Comparison of ENCODE assay signal across 13 mouse cellular contexts in genomic region chr11:100720345-100720744, GRCm38 (mm10). TPM values are rescaled to one million over a fixed set of nuclear protein-coding genes. Genes with fewer than 3 reads are reported as not detected.
DNase-seq lines count a peak whose midpoint lies in the region; ATAC-seq and TF ChIP-seq lines count a peak whose summit lies in the region.
"Had no signal": no experiment of that assay in that cellular context is flagged by ENCODE, and none has a peak within 500 bp of the region (broad histone marks: within the 10 kb centered on the region; RNA-seq: fewer than 3 reads in every experiment).

No protein-coding gene starts in this region.

- DNase-seq in embryonic facial prominence, embryonic 10.5 days (ENCODE audit: low spot score), result no peak
- DNase-seq in lung, postnatal 36 days, result no peak
- DNase-seq in midbrain, postnatal 0 days (ENCODE audit: low spot score), result no peak
- DNase-seq in spleen, adult 12 weeks (ENCODE audit: low spot score), result no peak
- DNase-seq in kidney, adult 9 months, result no peak

- H3K27ac ChIP-seq in embryonic facial prominence, embryonic 12.5 days, result 0 out of 2 replicates have a peak overlapping the region, but pooled peaks have one; percentile 52
- no peak overlapping the region for H3K27ac ChIP-seq in embryonic facial prominence, embryonic 10.5 days (replicated peaks)
- H3K27ac ChIP-seq in lung, embryonic 16.5 days (ENCODE audit: low read length), result peak overlapping the region; percentile 73
- peak overlapping the region; percentile 79 to 84 for H3K27ac ChIP-seq in heart, embryonic 14.5 days (replicated peaks in 1 of 2; ENCODE audit: control insufficient read depth in 1 of 2, insufficient read depth in 1 of 2, low read depth in 2 of 2, low read length in 2 of 2)
- 0 out of 2 replicates have a peak overlapping the region, but pooled peaks have one; percentile 26 for H3K27ac ChIP-seq in midbrain, postnatal 0 days (ENCODE audit: low read depth, low read length)

- H3K9me3 ChIP-seq in embryonic facial prominence, embryonic 12.5 days, result no peaks in the 10 kb centered on the region
- no peaks in the 10 kb centered on the region for H3K9me3 ChIP-seq in embryonic facial prominence, embryonic 10.5 days
- H3K9me3 ChIP-seq in lung, embryonic 16.5 days (ENCODE audit: control insufficient read depth, low read length), result no peaks in the 10 kb centered on the region
- no peaks in the 10 kb centered on the region for H3K9me3 ChIP-seq in heart, embryonic 14.5 days (ENCODE audit: control insufficient read depth, low read length)
- no peaks in the 10 kb centered on the region for H3K9me3 ChIP-seq in midbrain, postnatal 0 days (ENCODE audit: low read length)

- no peak overlapping the region for H3K9ac ChIP-seq in embryonic facial prominence, embryonic 12.5 days
- H3K9ac ChIP-seq in lung, embryonic 16.5 days (ENCODE audit: low read length), result peak overlapping the region; percentile 36
- H3K9ac ChIP-seq in heart, embryonic 14.5 days (ENCODE audit: low read length), result peak overlapping the region; percentile 45; the same call in 1 of the 2 replicates
- H3K9ac ChIP-seq in midbrain, postnatal 0 days (replicated peaks; ENCODE audit: low read length, poor library complexity, severe bottlenecking), result no peak overlapping the region

- H3K4me3 ChIP-seq in embryonic facial prominence, embryonic 12.5 days, result no peak overlapping the region
- no peak overlapping the region for H3K4me3 ChIP-seq in embryonic facial prominence, embryonic 10.5 days
- H3K4me3 ChIP-seq in lung, embryonic 16.5 days (ENCODE audit: low read length), result no peak overlapping the region
- no peak overlapping the region for H3K4me3 ChIP-seq in heart, embryonic 14.5 days (ENCODE audit: control insufficient read depth in 1 of 2, insufficient read depth in 1 of 2, low read depth in 1 of 2, low read length in 2 of 2)
- H3K4me3 ChIP-seq in midbrain, postnatal 0 days (ENCODE audit: low read depth, low read length), result no peak overlapping the region
- H3K4me3 ChIP-seq: erythroblast, embryonic 14.5 days had no signal

- H3K27me3 ChIP-seq in embryonic facial prominence, embryonic 12.5 days, result no peaks in the 10 kb centered on the region
- H3K27me3 ChIP-seq in embryonic facial prominence, embryonic 10.5 days (replicated peaks; ENCODE audit: low read depth, poor library complexity, severe bottlenecking), result no peaks in the 10 kb centered on the region
- H3K27me3 ChIP-seq in lung, embryonic 16.5 days (ENCODE audit: control insufficient read depth, insufficient read depth, low read depth, low read length), result no peaks in the 10 kb centered on the region
- no peaks in the 10 kb centered on the region for H3K27me3 ChIP-seq in heart, embryonic 14.5 days (ENCODE audit: control insufficient read depth, insufficient read depth, low read length)
- H3K27me3 ChIP-seq in midbrain, postnatal 0 days (ENCODE audit: insufficient read depth, low read length), result no peaks in the 10 kb centered on the region

- H3K4me1 ChIP-seq in embryonic facial prominence, embryonic 12.5 days, result peaks cover 11% of the 10 kb centered on the region
- peaks cover 32% of the 10 kb centered on the region for H3K4me1 ChIP-seq in embryonic facial prominence, embryonic 10.5 days
- H3K4me1 ChIP-seq in lung, embryonic 16.5 days (replicated peaks; ENCODE audit: control insufficient read depth, insufficient read depth, low read length), result peaks cover 29% of the 10 kb centered on the region
- peaks cover 36 to 44% of the 10 kb centered on the region in 2 experiments for H3K4me1 ChIP-seq in heart, embryonic 14.5 days (ENCODE audit: control insufficient read depth in 2 of 2, insufficient read depth in 2 of 2, low read length in 2 of 2)
- no peaks in the 10 kb centered on the region for H3K4me1 ChIP-seq in midbrain, postnatal 0 days (ENCODE audit: insufficient read depth, low read length)

- peaks cover 45% of the 10 kb centered on the region for H3K36me3 ChIP-seq in embryonic facial prominence, embryonic 12.5 days
- H3K36me3 ChIP-seq in embryonic facial prominence, embryonic 10.5 days (replicated peaks), result peaks cover 47% of the 10 kb centered on the region
- peaks cover 13% of the 10 kb centered on the region for H3K36me3 ChIP-seq in lung, embryonic 16.5 days (ENCODE audit: control insufficient read depth, insufficient read depth, low read length)
- H3K36me3 ChIP-seq in heart, embryonic 14.5 days (ENCODE audit: control insufficient read depth, insufficient read depth, low read length), result peaks cover 45% of the 10 kb centered on the region
- H3K36me3 ChIP-seq in midbrain, postnatal 0 days (ENCODE audit: insufficient read depth, low read length), result peaks cover 29% of the 10 kb centered on the region

- no peak overlapping the region for H3K4me2 ChIP-seq in embryonic facial prominence, embryonic 12.5 days (replicated peaks)
- no peak overlapping the region for H3K4me2 ChIP-seq in lung, embryonic 16.5 days (ENCODE audit: low read depth, low read length)
- H3K4me2 ChIP-seq in heart, embryonic 14.5 days (ENCODE audit: low read length), result peak overlapping the region; percentile 24
- H3K4me2 ChIP-seq in midbrain, postnatal 0 days (ENCODE audit: low read depth, low read length, poor library complexity, severe bottlenecking), result no peak overlapping the region

- WGBS in embryonic facial prominence, embryonic 12.5 days, result 82% methylated on average over 5 of the region's 5 CpGs
- 86% methylated on average over 5 of the region's 5 CpGs for WGBS in embryonic facial prominence, embryonic 10.5 days
- WGBS in lung, embryonic 16.5 days, result 60% methylated on average over 5 of the region's 5 CpGs
- 33% methylated on average over 5 of the region's 5 CpGs for WGBS in heart, embryonic 14.5 days
- 67% methylated on average over 5 of the region's 5 CpGs for WGBS in midbrain, postnatal 0 days

- no peak for TF ChIP-seq CTCF in midbrain, postnatal 0 days (IDR thresholded peaks at IDR 0.05)

- ATAC-seq in embryonic facial prominence, embryonic 12.5 days (ENCODE audit: insufficient number of reproducible peaks, insufficient read depth, low FRiP score, low TSS enrichment), result no peak
- ATAC-seq in lung, embryonic 16.5 days (ENCODE audit: low read depth), result no peak
- no peak for ATAC-seq in heart, embryonic 14.5 days (ENCODE audit: insufficient number of reproducible peaks, insufficient read depth, low FRiP score, low read depth)
- no peak for ATAC-seq in midbrain, postnatal 0 days (ENCODE audit: low FRiP score)

RNA-seq across cellular contexts. Expression of gene Hspb9, which starts 6.7 kb away (rescaled TPM):
- 0.33 TPM in 1 of 2 replicates, not detected in the other for polyA plus RNA-seq in embryonic facial prominence, embryonic 12.5 days (2016; fragmentation: Nextera tagmentation; extraction: Ambion mirVana)
- 0.56 TPM in 1 of 2 replicates, not detected in the other for polyA plus RNA-seq in embryonic facial prominence, embryonic 10.5 days (2016; fragmentation: Nextera tagmentation; extraction: Ambion mirVana)
- polyA plus RNA-seq in lung, embryonic 16.5 days (2015; fragmentation: Nextera tagmentation; extraction: Ambion mirVana), result not detected in 2 replicates
- polyA plus RNA-seq in heart, embryonic 14.5 days (2014; fragmentation: Nextera tagmentation; extraction: Ambion mirVana), result not detected in 2 replicates
- not detected in 2 replicates for total RNA-seq in midbrain, postnatal 0 days (2014; rRNA removed)
- not detected in 2 replicates for polyA plus RNA-seq in midbrain, postnatal 0 days (2015; fragmentation: Nextera tagmentation; extraction: Ambion mirVana)
- total RNA-seq: heart, postnatal 14 days; left cerebral cortex, postnatal 10 days had no signal
- polyA plus RNA-seq: erythroblast, embryonic 14.5 days; thymus, postnatal 0 days had no signal

RNA-seq across cellular contexts. Expression of gene Kat2a, which starts 8.1 kb away (rescaled TPM):
- polyA plus RNA-seq in embryonic facial prominence, embryonic 12.5 days (2016; fragmentation: Nextera tagmentation; extraction: Ambion mirVana), result 71.2 and 72.4 TPM in 2 replicates
- polyA plus RNA-seq in embryonic facial prominence, embryonic 10.5 days (2016; fragmentation: Nextera tagmentation; extraction: Ambion mirVana), result 72.4 and 80.6 TPM in 2 replicates
- polyA plus RNA-seq in lung, embryonic 16.5 days (2015; fragmentation: Nextera tagmentation; extraction: Ambion mirVana), result 39.4 and 44.1 TPM in 2 replicates
- polyA plus RNA-seq in heart, embryonic 14.5 days (2014; fragmentation: Nextera tagmentation; extraction: Ambion mirVana), result 28.3 and 29.4 TPM in 2 replicates
- total RNA-seq in midbrain, postnatal 0 days (2014; rRNA removed), result 62.8 and 75.6 TPM in 2 replicates
- polyA plus RNA-seq in midbrain, postnatal 0 days (2015; fragmentation: Nextera tagmentation; extraction: Ambion mirVana), result 69.9 and 70.0 TPM in 2 replicates

RNA-seq across cellular contexts. Expression of gene Dhx58, which starts 16.3 kb away (rescaled TPM):
- polyA plus RNA-seq in embryonic facial prominence, embryonic 12.5 days (2016; fragmentation: Nextera tagmentation; extraction: Ambion mirVana), result 2.6 and 3.3 TPM in 2 replicates
- polyA plus RNA-seq in embryonic facial prominence, embryonic 10.5 days (2016; fragmentation: Nextera tagmentation; extraction: Ambion mirVana), result 3.3 and 3.6 TPM in 2 replicates
- 2.9 and 3.5 TPM in 2 replicates for polyA plus RNA-seq in lung, embryonic 16.5 days (2015; fragmentation: Nextera tagmentation; extraction: Ambion mirVana)
- 1.0 and 1.4 TPM in 2 replicates for polyA plus RNA-seq in heart, embryonic 14.5 days (2014; fragmentation: Nextera tagmentation; extraction: Ambion mirVana)
- 2.4 and 3.8 TPM in 2 replicates for total RNA-seq in midbrain, postnatal 0 days (2014; rRNA removed)
- polyA plus RNA-seq in midbrain, postnatal 0 days (2015; fragmentation: Nextera tagmentation; extraction: Ambion mirVana), result 1.8 and 2.2 TPM in 2 replicates

RNA-seq across cellular contexts. Expression of gene Rab5c, which starts 17.7 kb away (rescaled TPM):
- polyA plus RNA-seq in embryonic facial prominence, embryonic 12.5 days (2016; fragmentation: Nextera tagmentation; extraction: Ambion mirVana), result 18.9 and 26.1 TPM in 2 replicates
- polyA plus RNA-seq in embryonic facial prominence, embryonic 10.5 days (2016; fragmentation: Nextera tagmentation; extraction: Ambion mirVana), result 13.0 and 13.1 TPM in 2 replicates
- polyA plus RNA-seq in lung, embryonic 16.5 days (2015; fragmentation: Nextera tagmentation; extraction: Ambion mirVana), result 34.3 and 39.8 TPM in 2 replicates
- polyA plus RNA-seq in heart, embryonic 14.5 days (2014; fragmentation: Nextera tagmentation; extraction: Ambion mirVana), result 15.8 and 30.7 TPM in 2 replicates
- 218 and 250 TPM in 2 replicates for total RNA-seq in midbrain, postnatal 0 days (2014; rRNA removed)
- 33.8 and 34.4 TPM in 2 replicates for polyA plus RNA-seq in midbrain, postnatal 0 days (2015; fragmentation: Nextera tagmentation; extraction: Ambion mirVana)

RNA-seq across cellular contexts. Expression of gene Zfp385c, which starts 28.1 kb away (rescaled TPM):
- 1.5 and 2.6 TPM in 2 replicates for polyA plus RNA-seq in embryonic facial prominence, embryonic 12.5 days (2016; fragmentation: Nextera tagmentation; extraction: Ambion mirVana)
- 1.2 TPM in 2 replicates for polyA plus RNA-seq in embryonic facial prominence, embryonic 10.5 days (2016; fragmentation: Nextera tagmentation; extraction: Ambion mirVana)
- 0.26 TPM in 1 of 2 replicates, not detected in the other for polyA plus RNA-seq in lung, embryonic 16.5 days (2015; fragmentation: Nextera tagmentation; extraction: Ambion mirVana)
- 0.26 and 0.35 TPM in 2 replicates for polyA plus RNA-seq in heart, embryonic 14.5 days (2014; fragmentation: Nextera tagmentation; extraction: Ambion mirVana)
- 0.66 and 2.5 TPM in 2 replicates for total RNA-seq in midbrain, postnatal 0 days (2014; rRNA removed)
- 0.53 and 0.98 TPM in 2 replicates for polyA plus RNA-seq in midbrain, postnatal 0 days (2015; fragmentation: Nextera tagmentation; extraction: Ambion mirVana)
- polyA plus RNA-seq: C2C12; erythroblast, embryonic 14.5 days had no signal

Comparison
In these comparisons a context has a peak if more than half of its experiments do, and no peak if none do; other contexts are left out.
1. H3K9ac ChIP-seq: peak in lung, embryonic 16.5 days (single experiment) and heart, embryonic 14.5 days (single experiment); none in embryonic facial prominence, embryonic 12.5 days (single experiment) and midbrain, postnatal 0 days (single experiment).